Mouse (Mus musculus) megakaryocyte, embryonic 14.5 days (primary cell): ENCODE measurements at regions not wholly inside any gene's neighbourhood (a gene's known extent, or its start where the extent isn't known, plus 50 kb on each side); places are given as distances from the start of the nearest gene placed in this dataset.

Experiments
- FLI1 ChIP-seq: IDR thresholded peaks from 2 replicates; pipeline ENCODE4 v1.6.1; 2012; ENCODE audit warnings: low read length, inconsistent platforms, mixed read lengths
- GATA1 ChIP-seq: IDR thresholded peaks from 3 replicates; pipeline ENCODE4 v1.6.1; 2012; ENCODE audit warnings: mixed read lengths, low read length, inconsistent platforms, borderline replicate concordance

DNA sequence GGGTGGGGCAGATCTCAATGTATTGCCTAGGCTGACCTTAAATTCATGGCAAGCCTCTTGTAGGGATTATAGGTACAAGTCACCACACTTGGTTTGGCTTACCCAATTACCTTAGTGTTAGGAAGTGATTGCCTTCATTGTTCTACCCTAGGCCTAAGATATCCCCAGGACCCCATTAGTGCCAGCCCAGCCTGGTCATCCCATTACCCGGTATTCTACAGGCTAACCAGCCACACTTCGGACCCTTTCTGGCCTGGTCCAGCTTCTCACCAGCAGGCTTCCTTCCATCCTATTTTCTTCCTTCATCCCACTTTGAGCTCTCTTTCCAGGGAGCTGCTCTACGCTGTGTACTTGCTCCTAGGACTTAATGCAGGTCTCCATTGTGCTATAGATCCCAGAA is 59.5 kb downstream of the Tex35 start:
- TF ChIP-seq GATA1 (no peak), FLI1 (no peak)
